Mouse (Mus musculus) embryonic facial prominence, embryonic 12.5 days (tissue): Measurements from ENCODE around the gene Sgca. TPM values are rescaled to one million over a fixed set of nuclear protein-coding genes. Genes with fewer than 3 reads are reported as not detected.
A peak's percentile ranks its signal among the peaks of the same experiment; 100 is the strongest.

Experiments used
- ATAC-seq: fragments of 200-750 bp; cut with Nextera tagmentation; 2 replicates; pipeline ENCODE4 v1.8.0; 2017; ENCODE audit not compliant: insufficient number of reproducible peaks, insufficient read depth, low FRiP score, low TSS enrichment
- H3K27ac ChIP-seq: fragments of 300-500 bp; sonication (generic); 2 replicates; pipeline ENCODE4 v1.5.1; 2016; ENCODE audit warnings: mild to moderate bottlenecking
- H3K27me3 ChIP-seq: fragments of 300-500 bp; sonication (generic); 2 replicates; pipeline ENCODE4 v1.6.1; 2016; ENCODE audit warnings: mild to moderate bottlenecking, moderate library complexity
- H3K36me3 ChIP-seq: fragments of 300-500 bp; sonication (generic); 2 replicates; pipeline ENCODE4 v1.6.1; 2016; ENCODE audit warnings: mild to moderate bottlenecking
- H3K4me1 ChIP-seq: fragments of 300-500 bp; sonication (generic); 2 replicates; pipeline ENCODE4 v1.6.1; 2016
- H3K4me2 ChIP-seq: fragments of 300-500 bp; sonication (generic); replicated peaks from 2 replicates; pipeline ENCODE4 v1.6.1; 2016; ENCODE audit warnings: mild to moderate bottlenecking, moderate library complexity
- H3K4me3 ChIP-seq: fragments of 300-500 bp; sonication (generic); 2 replicates; pipeline ENCODE4 v1.5.1; 2016; ENCODE audit warnings: mild to moderate bottlenecking
- H3K9ac ChIP-seq: fragments of 300-500 bp; sonication (generic); 2 replicates; pipeline ENCODE4 v1.6.1; 2016; ENCODE audit warnings: mild to moderate bottlenecking, moderate library complexity
- H3K9me3 ChIP-seq: fragments of 300-500 bp; sonication (generic); 2 replicates; pipeline ENCODE4 v1.6.1; 2016; ENCODE audit warnings: mild to moderate bottlenecking, moderate library complexity
- WGBS: fragments of 180-500 bp; shearing (Covaris S2); methylation state at CpG from one replicate; pipeline ENCODE4 v1.1.7; 2016; 5-methylcytosine and 5-hydroxymethylcytosine counted together
- polyA plus RNA-seq: library from polyadenylated mRNA; unstranded; fragments of >200 nt; fragmentation: Nextera tagmentation; extraction: Ambion mirVana; gene quantifications from 2 replicates; pipeline ENCODE4 v1.2.1, GENCODE M21; 2016

Sgca gene
- polyA plus RNA-seq, 1 experiment from 2014 or later: 1.8 TPM

- peak; percentile 74 for ATAC-seq
- peak within 1 kb of the TSS; percentile 82 for H3K4me3 ChIP-seq
- peak within 1 kb of the TSS; percentile 92 for H3K27ac ChIP-seq
- H3K9me3 ChIP-seq: no peaks in the 10 kb centered on the region
- H3K27me3 ChIP-seq: no peaks in the 10 kb centered on the region
- peaks cover 68% of the 10 kb centered on the region for H3K4me1 ChIP-seq
- peak within 1 kb of the TSS; percentile 98 for H3K4me2 ChIP-seq
- H3K9ac ChIP-seq: peak within 1 kb of the TSS; percentile 93
- H3K36me3 ChIP-seq: no peaks in the 10 kb centered on the region
- WGBS: under 1% methylated on average over 67 of the region's 69 CpGs
These were observed 14.8 kb upstream of the Sgca start, which contains the start of gene Ppp1r9b for GRCm38 (mm10) chr11:94990749-94991577. Gene Ppp1r9b, plus strand, starts transcription at chr11:94991035.

GRCm38 (mm10) chr11:94990102-94990748 is 14.1 kb upstream of the Sgca start:
- Histone ChIP-seq H3K9ac (peak overlapping the region; percentile 93; the same call in 1 of the 2 replicates), H3K9me3 (no peaks in the 10 kb centered on the region), H3K4me1 (peaks cover 63% of the 10 kb centered on the region), H3K36me3 (no peaks in the 10 kb centered on the region), H3K27ac (peak overlapping the region; percentile 92), H3K4me2 (peak overlapping the region; percentile 98), H3K4me3 (peak overlapping the region; percentile 82), H3K27me3 (no peaks in the 10 kb centered on the region)
- ATAC-seq: no peak
- 43% methylated on average over 6 of the region's 6 CpGs for WGBS

GRCm38 (mm10) chr11:94989562-94990017 is 13.5 kb upstream of the Sgca start:
- no peaks in the 10 kb centered on the region for H3K36me3 ChIP-seq
- H3K4me3 ChIP-seq: peak overlapping the region; percentile 82
- H3K27ac ChIP-seq: peak overlapping the region; percentile 92
- H3K9me3 ChIP-seq: no peaks in the 10 kb centered on the region
- peak; percentile 60 for ATAC-seq
- peak overlapping the region; percentile 46 for H3K9ac ChIP-seq
- 0% methylated on average over 12 of the region's 12 CpGs for WGBS
- peak overlapping the region; percentile 98 for H3K4me2 ChIP-seq
- H3K27me3 ChIP-seq: no peaks in the 10 kb centered on the region
- H3K4me1 ChIP-seq: peaks cover 59% of the 10 kb centered on the region

- WGBS: 15% methylated on average over 10 of the region's 10 CpGs
- peak overlapping the region; percentile 82 for H3K4me3 ChIP-seq
- H3K4me1 ChIP-seq: peaks cover 53% of the 10 kb centered on the region
- ATAC-seq: no peak
- H3K36me3 ChIP-seq: no peaks in the 10 kb centered on the region
- H3K27ac ChIP-seq: peak overlapping the region; percentile 92
- H3K4me2 ChIP-seq: peak overlapping the region; percentile 98
- no peaks in the 10 kb centered on the region for H3K27me3 ChIP-seq
- H3K9me3 ChIP-seq: no peaks in the 10 kb centered on the region
- peak overlapping the region; percentile 46 for H3K9ac ChIP-seq
These were observed 12.8 kb upstream of the Sgca start for GRCm38 (mm10) chr11:94988780-94989561.

GRCm38 (mm10) chr11:94987851-94988250 is 11.7 kb upstream of the Sgca start:
- WGBS: 71% methylated on average over 8 of the region's 8 CpGs
- Histone ChIP-seq H3K9ac (no peak overlapping the region), H3K36me3 (no peaks in the 10 kb centered on the region), H3K27me3 (no peaks in the 10 kb centered on the region), H3K27ac (no peak overlapping the region), H3K9me3 (no peaks in the 10 kb centered on the region), H3K4me2 (no peak overlapping the region), H3K4me3 (no peak overlapping the region), H3K4me1 (peaks cover 42% of the 10 kb centered on the region)
- ATAC-seq: no peak

GRCm38 (mm10) chr11:94987341-94987740 is 11.2 kb upstream of the Sgca start:
- no peaks in the 10 kb centered on the region for H3K9me3 ChIP-seq
- H3K4me3 ChIP-seq: no peak overlapping the region
- H3K36me3 ChIP-seq: no peaks in the 10 kb centered on the region
- peak overlapping the region; percentile 24; the same call in 1 of the 2 replicates for H3K27ac ChIP-seq
- no peak overlapping the region for H3K9ac ChIP-seq
- WGBS: 43% methylated on average over 6 of the region's 6 CpGs
- H3K27me3 ChIP-seq: no peaks in the 10 kb centered on the region
- H3K4me1 ChIP-seq: peaks cover 37% of the 10 kb centered on the region
- ATAC-seq: no peak
- no peak overlapping the region for H3K4me2 ChIP-seq

- Histone ChIP-seq H3K9me3 (no peaks in the 10 kb centered on the region), H3K27ac (no peak overlapping the region), H3K9ac (no peak overlapping the region), H3K27me3 (no peaks in the 10 kb centered on the region), H3K4me1 (peaks cover 34% of the 10 kb centered on the region), H3K4me2 (no peak overlapping the region), H3K36me3 (no peaks in the 10 kb centered on the region), H3K4me3 (no peak overlapping the region)
- WGBS: 47% methylated on average over 2 of the region's 2 CpGs
- ATAC-seq: no peak
These were observed 10.3 kb upstream of the Sgca start for GRCm38 (mm10) chr11:94986435-94986834.

GRCm38 (mm10) chr11:94985822-94986221 is 9.7 kb upstream of the Sgca start:
- Histone ChIP-seq H3K9me3 (no peaks in the 10 kb centered on the region), H3K36me3 (no peaks in the 10 kb centered on the region), H3K4me3 (no peak overlapping the region), H3K9ac (no peak overlapping the region), H3K4me2 (no peak overlapping the region), H3K4me1 (peaks cover 34% of the 10 kb centered on the region), H3K27me3 (no peaks in the 10 kb centered on the region), H3K27ac (no peak overlapping the region)
- 73% methylated on average over 5 of the region's 5 CpGs for WGBS
- ATAC-seq: no peak

GRCm38 (mm10) chr11:94985140-94985539 is 9.0 kb upstream of the Sgca start:
- ATAC-seq: no peak
- Histone ChIP-seq H3K27me3 (no peaks in the 10 kb centered on the region), H3K4me3 (no peak overlapping the region), H3K4me1 (peaks cover 29% of the 10 kb centered on the region), H3K9ac (no peak overlapping the region), H3K9me3 (no peaks in the 10 kb centered on the region), H3K36me3 (no peaks in the 10 kb centered on the region), H3K27ac (peak overlapping the region; percentile 50; the same call in 1 of the 2 replicates), H3K4me2 (no peak overlapping the region)
- WGBS: 43% methylated on average over 1 of the region's 1 CpGs

- no peaks in the 10 kb centered on the region for H3K36me3 ChIP-seq
- peaks cover 4% of the 10 kb centered on the region; the same call in 1 of the 2 replicates for H3K4me1 ChIP-seq
- H3K27me3 ChIP-seq: no peaks in the 10 kb centered on the region
- peak overlapping the region; percentile 28; the same call in 1 of the 2 replicates for H3K4me3 ChIP-seq
- H3K27ac ChIP-seq: no peak overlapping the region
- ATAC-seq: no peak
- peak overlapping the region; percentile 48 for H3K4me2 ChIP-seq
- H3K9me3 ChIP-seq: no peaks in the 10 kb centered on the region
- 0 out of 2 replicates have a peak overlapping the region, but pooled peaks have one; percentile 20 for H3K9ac ChIP-seq
- WGBS: 77% methylated on average over 11 of the region's 11 CpGs
These were observed 3.5 kb upstream of the Sgca start for GRCm38 (mm10) chr11:94979462-94980179.

- Histone ChIP-seq H3K4me3 (peak overlapping the region; percentile 28), H3K4me1 (peaks cover 4% of the 10 kb centered on the region; the same call in 1 of the 2 replicates), H3K9ac (peak overlapping the region; percentile 45), H3K36me3 (no peaks in the 10 kb centered on the region), H3K27ac (0 out of 2 replicates have a peak overlapping the region, but pooled peaks have one; percentile 54), H3K4me2 (peak overlapping the region; percentile 48), H3K9me3 (no peaks in the 10 kb centered on the region), H3K27me3 (no peaks in the 10 kb centered on the region)
- under 1% methylated on average over 20 of the region's 20 CpGs for WGBS
- peak; percentile 88 for ATAC-seq
These were observed 2.8 kb upstream of the Sgca start for GRCm38 (mm10) chr11:94978947-94979346.
